Mouse (Mus musculus): ENCODE measurements around the gene Nob1.

DNA sequence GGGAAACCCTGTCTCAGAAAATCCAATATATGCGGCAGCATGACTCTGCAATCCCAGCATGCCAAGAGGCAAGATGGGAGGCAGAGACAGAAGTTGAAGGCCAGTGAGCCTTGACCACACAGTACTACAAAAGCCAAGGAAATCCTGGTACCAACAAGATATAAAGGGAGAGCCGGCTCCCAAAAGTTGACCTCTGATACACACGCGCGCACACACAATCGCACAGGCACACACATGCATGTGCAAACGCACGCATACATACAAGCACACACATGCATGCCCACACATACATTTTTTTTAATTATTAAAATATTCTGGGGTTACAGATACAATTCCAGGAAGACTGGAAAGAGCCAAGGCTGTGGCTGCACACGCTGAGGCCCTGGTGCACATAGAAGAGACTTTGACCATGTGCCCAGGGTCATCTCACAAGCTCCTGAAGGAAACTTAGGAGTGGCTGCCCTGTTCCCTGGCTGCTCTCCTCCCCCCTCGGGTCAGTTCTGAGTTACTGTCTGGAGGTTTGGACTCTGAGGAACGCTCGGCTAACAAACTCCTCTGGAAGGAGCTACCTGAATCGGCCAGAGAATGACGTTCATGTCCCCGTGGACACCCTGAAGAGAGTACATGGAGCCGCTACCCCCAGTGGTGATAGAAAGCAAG lies 34.2 kb downstream of the Nob1 start:
- TF ChIP-seq CTCF (IDR thresholded peaks at IDR 0.05; ENCODE audit: borderline replicate concordance, insufficient read depth, low read depth, low read length) (no peak), POLR2A (IDR thresholded peaks at IDR 0.05; ENCODE audit: borderline replicate concordance, insufficient read depth, low read length) (no peak)
